Mouse (Mus musculus): ENCODE measurements around the gene Rpl21. TPM values are rescaled to one million over a fixed set of nuclear protein-coding genes. Genes with fewer than 3 reads are reported as not detected.

Rpl21 gene
- total and polyA plus RNA-seq, 3 experiments: 70.7 to 468 TPM; not detected in 1

DNA sequence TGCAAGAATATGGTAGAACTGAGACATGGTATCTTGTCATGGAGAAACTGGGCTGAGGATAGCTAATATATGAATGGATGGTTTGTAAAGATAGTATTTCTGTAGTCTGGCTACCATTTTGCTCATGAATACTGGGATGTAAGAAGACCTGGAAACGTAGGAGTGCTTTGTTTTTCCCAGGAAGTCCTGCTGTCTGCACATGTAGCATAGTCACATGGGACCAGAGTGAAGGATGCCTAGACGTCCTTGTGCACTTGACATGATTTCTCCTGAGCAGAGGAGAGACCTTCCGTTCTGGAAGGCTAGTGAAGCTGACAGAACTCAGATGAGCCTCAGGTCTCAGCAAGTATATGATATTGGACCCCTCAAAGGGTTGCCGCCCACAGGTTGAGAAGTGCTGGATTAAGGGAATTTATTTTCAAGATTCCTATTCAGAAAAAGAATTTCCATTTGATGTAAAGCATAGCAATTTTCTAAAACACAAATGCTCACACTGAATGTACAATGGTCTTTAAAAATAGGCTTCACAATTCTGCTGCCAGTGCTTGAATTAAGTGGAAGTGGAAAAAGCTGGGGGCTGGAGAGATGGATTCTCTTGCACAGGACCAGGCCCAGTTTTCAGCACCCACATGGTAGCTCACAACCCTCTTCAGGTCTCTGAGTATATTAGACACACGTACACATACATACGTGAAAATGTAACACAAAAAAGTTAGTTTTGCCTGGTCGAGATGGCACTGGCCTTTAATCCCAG lies 5.5 kb downstream of the Rpl21 start (continued):
- TF ChIP-seq EP300 (IDR thresholded peaks at IDR 0.05; ENCODE audit: low read depth in 1 of 2, low read length in 2 of 2) (no peak), CHD1 (IDR thresholded peaks at IDR 0.05; ENCODE audit: low read depth, low read length) (no peak), SIN3A (IDR thresholded peaks at IDR 0.05; ENCODE audit: low read length) (no peak)

DNA sequence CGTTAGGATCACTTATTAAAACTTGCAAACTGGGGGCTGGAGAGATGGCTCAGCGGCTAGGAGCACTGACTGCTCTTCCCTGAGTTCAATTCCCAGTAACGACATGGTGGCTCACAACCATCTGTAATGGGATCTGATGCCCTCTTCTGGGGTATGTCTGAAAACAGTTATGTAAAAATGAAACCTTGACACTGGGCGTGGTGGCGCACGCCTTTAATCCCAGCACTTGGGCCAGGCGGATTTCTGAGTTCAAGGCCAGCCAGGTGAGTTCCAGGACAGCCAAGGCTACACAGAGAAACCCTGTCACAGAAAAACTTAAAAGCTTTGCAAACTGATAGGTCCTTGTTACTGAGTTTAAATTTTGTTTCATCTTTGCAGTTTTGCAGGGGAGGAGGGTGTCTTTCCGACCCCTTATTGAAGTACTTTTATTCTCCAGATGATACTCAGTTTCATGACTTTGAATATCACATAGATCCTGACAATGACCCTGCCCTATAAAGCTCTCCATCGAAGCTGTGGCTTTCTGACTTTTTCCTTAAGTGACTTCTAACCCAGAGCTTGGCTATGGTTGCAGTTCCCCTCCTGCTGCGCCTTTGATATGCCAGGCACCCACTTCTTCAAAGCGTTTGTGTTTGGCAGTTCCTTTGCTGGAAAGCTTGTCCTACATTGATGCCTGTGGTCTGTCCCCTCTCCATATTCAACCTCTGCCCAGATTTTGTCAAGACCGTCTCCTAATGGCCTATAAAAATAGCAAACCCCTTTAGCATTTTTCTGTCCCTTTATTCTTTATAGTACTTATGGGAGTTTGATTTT lies 6.4 kb downstream of the Rpl21 start:
- no peak overlapping the region for H3K4me3 ChIP-seq (ENCODE audit: control insufficient read depth in 1 of 2, insufficient read depth in 1 of 2, low read depth in 2 of 2, low read length in 2 of 2)
- no peak overlapping the region for H3K27ac ChIP-seq (ENCODE audit: control insufficient read depth, low read depth, low read length)
- H3K27me3 ChIP-seq (ENCODE audit: control insufficient read depth in 1 of 2, insufficient read depth in 2 of 2, low read length in 2 of 2): no peaks in the 10 kb centered on the region
- H3K4me1 ChIP-seq (ENCODE audit: control insufficient read depth in 1 of 2, insufficient read depth in 2 of 2, low read length in 2 of 2): peaks cover 0 to 9% of the 10 kb centered on the region in 2 experiments; a peak in 2 of 4 replicates
- peaks cover 9 to 19% of the 10 kb centered on the region in 2 experiments for H3K36me3 ChIP-seq (ENCODE audit: control insufficient read depth in 1 of 2, insufficient read depth in 2 of 2, low read length in 2 of 2)
- no peak overlapping the region for H3K9ac ChIP-seq (ENCODE audit: control insufficient read depth, low read depth, low read length, poor library complexity, severe bottlenecking)
- peaks cover 7% of the 10 kb centered on the region for H3K79me2 ChIP-seq (ENCODE audit: control insufficient read depth, insufficient read depth, low read length, poor library complexity)
- peak; percentile 58 for DNase-seq (ENCODE audit: low read depth, low spot score)
- TF ChIP-seq USF1 (IDR thresholded peaks at IDR 0.05; ENCODE audit: low read depth, low read length) (no peak), SIN3A (IDR thresholded peaks at IDR 0.05; ENCODE audit: low read length) (0 out of 2 replicates have a peak, but pooled peaks have one; percentile 11), TBP (IDR thresholded peaks at IDR 0.05; ENCODE audit: low read depth, low read length) (peak; percentile 73), ELF1 (IDR thresholded peaks at IDR 0.05; ENCODE audit: low read depth, low read length) (no peak), GABPA (IDR thresholded peaks at IDR 0.05; ENCODE audit: low read depth, low read length) (no peak), POLR2AphosphoS2 (IDR thresholded peaks at IDR 0.05; ENCODE audit: low read length) (0 out of 2 replicates have a peak, but pooled peaks have one; percentile 28), POLR2A (IDR thresholded peaks at IDR 0.05; ENCODE audit: control insufficient read depth in 1 of 2, insufficient read depth in 1 of 2, low read depth in 1 of 2, low read length in 2 of 2, poor library complexity in 1 of 2) (no peak; a peak in 2 of 4 replicates), ETS1 (IDR thresholded peaks at IDR 0.05; ENCODE audit: low read depth, low read length) (no peak; the same call in 1 of the 2 replicates), TAL1 (IDR thresholded peaks at IDR 0.05; ENCODE audit: low read length) (no peak), CTCF (IDR thresholded peaks at IDR 0.05 in 2 of 3, conservative IDR thresholded peaks at IDR 0.05 in 1 of 3; ENCODE audit: control insufficient read depth in 1 of 3, insufficient read depth in 1 of 3, low read depth in 2 of 3, low read length in 3 of 3, poor library complexity in 1 of 3, severe bottlenecking in 1 of 3) (peak in 1 of 3 experiments; percentile 1; a peak in 1 of 6 replicates), BHLHE40 (IDR thresholded peaks at IDR 0.05; ENCODE audit: borderline replicate concordance, low read depth, low read length) (no peak), MAX (IDR thresholded peaks at IDR 0.05; ENCODE audit: low read length) (no peak), MAZ (IDR thresholded peaks at IDR 0.05; ENCODE audit: low read depth, low read length) (0 out of 2 replicates have a peak, but pooled peaks have one; percentile 51), MYB (IDR thresholded peaks at IDR 0.05; ENCODE audit: low read depth, low read length) (no peak), MYC (IDR thresholded peaks at IDR 0.05; ENCODE audit: low read depth, low read length) (no peak), RCOR1 (IDR thresholded peaks at IDR 0.05; ENCODE audit: low read depth, low read length) (no peak), CHD1 (IDR thresholded peaks at IDR 0.05; ENCODE audit: low read depth, low read length) (no peak), ZMIZ1 (IDR thresholded peaks at IDR 0.05; ENCODE audit: low read depth, low read length) (0 out of 2 replicates have a peak, but pooled peaks have one; percentile 32), JUND (IDR thresholded peaks at IDR 0.05; ENCODE audit: low read depth, low read length) (no peak), KAT2A (conservative IDR thresholded peaks at IDR 0.05; ENCODE audit: low read depth, low read length) (no peak), HCFC1 (IDR thresholded peaks at IDR 0.05; ENCODE audit: low read depth, low read length) (no peak), USF2 (IDR thresholded peaks at IDR 0.05; ENCODE audit: borderline replicate concordance in 1 of 2, insufficient read depth in 1 of 2, low read depth in 1 of 2, low read length in 2 of 2) (no peak)
- H3K9me3 ChIP-seq (replicated peaks; ENCODE audit: insufficient read depth, low read length): no peaks in the 10 kb centered on the region
